Mouse (Mus musculus) brain, embryonic 14.5 days (tissue): ENCODE results near the gene Cbfa2t2.

Source experiments
- CTCF ChIP-seq: fragments of 200-500 bp; IDR thresholded peaks from 2 replicates; pipeline ENCODE4 v1.5.1; 2012; ENCODE audit warnings: inconsistent platforms, mild to moderate bottlenecking, moderate library complexity, borderline replicate concordance; ENCODE audit not compliant: insufficient read depth, insufficient read length; ENCODE audit errors: extremely low read depth
- POLR2A ChIP-seq: fragments of 200-500 bp; IDR thresholded peaks from 2 replicates; pipeline ENCODE4 v1.6.1; 2012; ENCODE audit warnings: mild to moderate bottlenecking, inconsistent platforms, borderline replicate concordance; ENCODE audit not compliant: poor library complexity, insufficient read depth, insufficient read length, severe bottlenecking; ENCODE audit errors: extremely low read depth

DNA sequence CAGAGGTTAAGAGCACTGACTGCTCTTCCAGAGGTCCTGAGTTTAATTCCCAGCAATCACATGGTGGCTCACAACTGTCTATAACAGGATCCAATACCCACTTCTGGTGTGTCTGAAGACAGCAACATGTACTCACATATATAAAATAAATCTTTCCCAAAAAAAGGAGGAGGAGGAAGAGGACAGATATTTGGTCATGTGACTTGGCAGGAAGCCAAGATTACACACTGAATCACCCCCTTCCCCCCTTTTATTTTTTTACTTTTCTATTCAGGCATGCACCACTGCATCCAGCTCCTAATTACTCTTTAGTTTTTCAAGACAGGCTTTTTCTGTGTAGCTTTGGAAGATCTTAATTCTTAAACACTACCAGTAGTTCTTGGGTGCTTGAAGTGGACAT, 85.2 kb downstream of the Cbfa2t2 start:
- TF ChIP-seq CTCF (no peak), POLR2A (no peak)
